Mouse (Mus musculus) activated CD4-positive, CD25-positive, alpha-beta regulatory T cell, adult 4 months (primary cell): ENCODE results near the gene Ppp2r1b. TPM values are rescaled to one million over a fixed set of nuclear protein-coding genes. Genes with fewer than 3 reads are reported as not detected.
A peak's percentile ranks its signal among the peaks of the same experiment; 100 is the strongest.

Experiments
- ATAC-seq: one replicate; pipeline ENCODE4 v1.8.0; 2017
- polyA plus RNA-seq, 2 experiments: library from polyadenylated mRNA; unstranded; fragments of 100-300 nt; shearing (Covaris generic); gene quantifications; one replicate each; pipeline ENCODE4 v1.2.1; 2017

Ppp2r1b gene
- polyA plus RNA-seq, 2 experiments from 2014 or later, result 59.3 to 72.1 TPM

- ATAC-seq, result no peak
Measured at GRCm38 (mm10) chr9:50868182-50868581, 23.1 kb downstream of the Ppp2r1b start.

DNA sequence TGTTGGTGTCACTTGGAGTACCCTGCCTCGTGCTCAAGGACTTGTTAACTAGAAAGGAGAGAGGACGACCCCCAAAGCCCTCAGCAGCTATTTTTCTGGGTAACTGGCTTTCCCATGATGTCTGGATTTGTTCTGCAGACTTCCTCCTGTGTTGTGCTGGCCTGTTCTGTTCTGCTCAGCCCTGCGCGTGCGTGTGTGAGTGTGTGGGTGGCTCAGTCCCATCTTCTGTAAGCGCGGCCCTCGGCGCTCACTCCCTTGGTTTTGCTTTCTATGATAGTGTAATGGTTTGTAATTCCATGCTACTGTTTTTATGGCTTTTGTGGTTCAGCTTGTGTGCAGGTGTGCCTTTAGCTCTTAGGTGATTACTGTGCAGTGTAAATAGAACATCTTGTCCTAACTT is 28.1 kb downstream of the Ppp2r1b start:
- ATAC-seq, result no peak

DNA sequence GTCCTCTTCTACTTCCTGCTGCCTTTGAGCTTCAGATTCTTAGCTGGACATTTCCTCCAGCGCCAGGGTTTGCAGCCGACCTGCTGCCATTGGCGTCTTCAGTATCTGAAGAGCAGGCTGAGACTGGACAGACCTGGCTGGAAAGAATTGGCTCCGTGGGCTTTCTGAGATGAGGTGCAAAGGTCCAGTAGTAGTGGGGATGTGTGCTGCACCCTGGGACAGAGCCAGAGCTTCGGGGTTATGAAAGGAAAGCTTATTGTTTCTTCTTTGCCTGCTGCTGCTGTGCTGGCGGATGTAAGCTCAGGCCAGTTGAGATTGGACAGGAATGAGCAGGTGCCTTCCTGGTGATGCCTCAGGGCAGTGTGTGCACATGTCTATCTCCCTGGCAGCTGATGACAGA is 28.9 kb downstream of the Ppp2r1b start:
- no peak for ATAC-seq

DNA sequence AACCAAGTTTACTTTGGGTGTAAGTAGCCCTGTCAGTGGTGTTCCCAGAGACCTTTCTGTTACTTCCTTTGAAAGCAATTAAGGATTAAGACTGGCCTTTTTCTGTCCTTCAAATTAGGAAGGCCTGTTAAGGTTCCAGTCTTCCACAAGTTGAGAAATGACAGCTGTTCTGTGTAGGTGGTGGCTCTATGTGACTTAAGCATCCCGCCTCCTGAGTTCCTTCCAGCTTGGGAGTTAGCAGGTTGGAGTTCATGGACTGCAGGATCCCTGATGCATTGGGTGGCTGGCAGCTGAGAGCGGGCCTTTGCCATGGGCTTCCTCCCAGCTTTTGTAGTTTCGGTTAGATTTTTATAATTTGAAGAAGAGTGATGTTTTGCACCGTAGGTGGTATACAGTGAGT is 30.4 kb downstream of the Ppp2r1b start:
- no peak for ATAC-seq

- ATAC-seq, result no peak
Measured at GRCm38 (mm10) chr9:50876287-50876686, 31.2 kb downstream of the Ppp2r1b start.

DNA sequence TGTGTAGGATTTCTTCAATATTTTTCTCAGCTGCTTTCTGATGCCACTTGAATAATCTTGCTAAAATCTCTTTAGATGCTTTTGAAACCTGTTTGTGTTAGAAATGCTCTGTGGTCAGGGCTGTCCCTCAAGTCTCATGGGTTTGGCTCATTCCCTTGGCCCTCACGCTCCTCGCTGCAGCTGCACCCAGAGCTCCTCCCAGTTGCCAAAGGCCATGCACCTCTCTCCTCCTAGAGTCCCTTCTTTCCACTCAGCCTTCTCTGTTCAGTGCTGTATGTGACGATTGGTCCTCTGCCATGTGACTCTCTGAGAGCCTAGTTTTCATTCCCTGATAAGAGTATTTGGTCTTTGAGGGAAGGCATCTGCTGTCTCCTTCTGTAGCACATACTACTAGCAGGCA is 32.3 kb downstream of the Ppp2r1b start:
- ATAC-seq, result no peak

DNA sequence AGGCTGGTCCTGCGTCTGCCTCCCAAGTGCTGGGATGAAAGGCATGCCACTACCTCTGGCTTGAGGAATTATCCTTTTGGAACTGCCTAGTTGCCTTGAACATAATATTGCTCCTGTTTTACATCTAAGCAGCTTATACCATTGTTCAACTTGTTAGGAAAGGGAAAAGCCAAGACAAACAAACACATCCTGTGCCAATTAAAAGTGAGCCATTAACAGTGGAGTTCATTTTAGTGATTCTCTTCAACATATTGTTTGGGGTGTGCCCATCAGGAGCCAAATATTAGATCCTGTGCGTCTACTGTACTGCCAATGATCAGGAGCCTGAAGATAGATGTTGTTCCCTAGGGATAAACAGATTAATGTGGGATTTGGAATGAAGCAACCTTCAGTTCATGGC is 37.1 kb downstream of the Ppp2r1b start:
- no peak for ATAC-seq

GRCm38 (mm10) chr9:50884093-50884492 is 39.0 kb downstream of the Ppp2r1b start:
- ATAC-seq, result no peak

DNA sequence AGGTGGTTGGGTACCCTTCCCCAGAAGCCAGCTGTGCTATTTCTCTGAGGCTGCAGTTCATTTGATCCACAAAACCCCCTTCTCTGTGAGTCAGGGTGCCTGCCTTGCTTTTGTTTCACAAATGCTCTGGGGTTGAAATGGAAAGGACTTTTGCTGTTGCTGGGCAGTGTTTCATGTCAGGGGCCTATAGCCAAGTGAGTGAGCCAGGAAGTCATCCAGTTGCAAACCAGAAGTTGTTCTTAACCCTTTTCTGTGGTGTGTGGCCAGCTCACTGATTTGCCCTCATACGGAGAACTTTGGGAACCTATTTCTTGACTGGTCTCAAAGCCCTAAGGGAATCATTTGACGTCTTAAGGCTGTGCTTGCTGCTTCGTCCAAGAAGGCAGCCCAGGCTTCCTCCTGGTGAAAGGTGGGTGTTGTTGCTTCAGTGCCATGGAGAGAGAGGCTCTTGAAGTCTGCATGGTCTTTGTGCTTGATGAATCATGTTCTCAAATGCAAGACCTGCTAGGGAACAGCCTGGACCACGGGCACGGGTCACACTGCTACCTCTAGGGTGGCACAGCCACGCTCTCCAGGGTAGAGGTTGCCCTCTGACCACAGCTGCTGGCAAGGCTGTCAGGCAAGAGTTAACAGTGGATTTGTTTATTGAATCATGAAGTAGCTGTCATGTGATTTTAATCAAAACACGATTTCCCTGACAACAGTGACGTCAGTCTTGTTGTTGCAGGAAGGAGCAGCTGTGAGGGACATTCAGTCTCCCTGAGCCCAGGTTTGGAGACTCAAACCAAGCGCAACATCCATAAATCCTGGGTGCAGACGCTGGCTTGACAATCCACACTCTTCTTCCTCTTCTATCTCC is 39.9 kb downstream of the Ppp2r1b start:
- no peak for ATAC-seq

GRCm38 (mm10) chr9:50885600-50885987 is 40.5 kb downstream of the Ppp2r1b start:
- ATAC-seq, result no peak

DNA sequence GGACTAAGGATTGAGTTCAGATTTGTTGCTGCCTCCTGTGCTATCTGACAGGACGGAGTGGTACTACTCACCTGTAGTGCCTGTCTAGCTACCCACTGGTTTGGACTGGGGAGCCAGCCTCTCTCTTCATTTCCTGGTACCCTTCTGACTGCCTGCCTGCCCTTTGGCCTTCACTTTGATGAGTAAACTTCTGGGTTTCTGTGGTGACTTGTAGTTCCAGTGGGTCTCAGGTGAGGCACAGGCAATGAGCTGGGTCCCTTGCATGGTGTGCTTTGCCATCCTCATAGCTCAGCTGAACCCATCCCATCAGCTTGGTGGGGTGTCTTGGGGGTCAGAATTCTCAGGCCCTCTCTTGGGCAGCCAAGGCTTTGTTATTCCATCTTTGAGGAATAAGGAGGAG is 41.8 kb downstream of the Ppp2r1b start:
- ATAC-seq, result no peak

- no peak for ATAC-seq
Measured at GRCm38 (mm10) chr9:50887351-50887750, 42.2 kb downstream of the Ppp2r1b start.

DNA sequence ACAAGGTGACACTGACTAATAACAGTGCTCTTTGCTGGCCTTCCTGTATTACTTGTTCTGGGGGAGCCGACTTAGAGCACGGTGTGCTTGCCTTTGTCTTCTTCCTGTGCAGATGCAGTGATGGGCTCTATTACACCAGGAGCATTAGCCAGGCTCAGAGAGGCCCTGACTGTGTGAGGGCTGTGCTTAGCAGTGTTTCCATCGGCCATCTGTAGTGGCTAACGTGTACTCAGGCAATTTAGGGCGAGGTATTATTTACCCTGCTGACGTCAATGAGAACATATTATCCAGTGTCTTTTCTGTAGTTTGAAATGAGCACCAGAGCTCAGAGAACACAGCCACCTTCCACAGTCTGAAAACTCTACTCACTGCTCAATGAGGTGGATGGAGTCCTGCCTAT is 44.1 kb downstream of the Ppp2r1b start:
- no peak for ATAC-seq

- ATAC-seq, result no peak
Measured at GRCm38 (mm10) chr9:50889964-50890363, 44.9 kb downstream of the Ppp2r1b start.

- no peak for ATAC-seq
Measured at GRCm38 (mm10) chr9:50890494-50891090, 45.5 kb downstream of the Ppp2r1b start.

DNA sequence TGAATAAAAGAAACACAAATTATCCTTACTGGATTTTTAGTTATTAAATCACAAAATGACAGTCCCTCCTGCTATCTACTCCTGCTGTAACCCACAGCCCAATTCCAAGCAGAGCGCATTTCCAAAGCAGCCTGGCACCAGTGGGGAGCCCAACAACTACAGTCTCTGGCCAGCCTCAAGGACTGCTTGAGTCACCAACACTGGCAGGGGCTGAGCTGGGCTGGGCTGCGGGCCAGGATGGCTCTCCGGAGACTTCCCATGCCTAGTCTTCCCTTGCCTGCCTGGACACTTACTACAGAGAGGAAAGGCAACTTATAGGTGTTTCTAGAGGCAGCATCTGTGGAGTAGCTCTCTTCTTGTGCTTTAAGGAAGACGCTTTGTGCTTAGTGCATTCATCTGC is 48.6 kb downstream of the Ppp2r1b start:
- no peak for ATAC-seq

- ATAC-seq, result no peak
Measured at GRCm38 (mm10) chr9:50900026-50900920, 55.2 kb downstream of the Ppp2r1b start.

DNA sequence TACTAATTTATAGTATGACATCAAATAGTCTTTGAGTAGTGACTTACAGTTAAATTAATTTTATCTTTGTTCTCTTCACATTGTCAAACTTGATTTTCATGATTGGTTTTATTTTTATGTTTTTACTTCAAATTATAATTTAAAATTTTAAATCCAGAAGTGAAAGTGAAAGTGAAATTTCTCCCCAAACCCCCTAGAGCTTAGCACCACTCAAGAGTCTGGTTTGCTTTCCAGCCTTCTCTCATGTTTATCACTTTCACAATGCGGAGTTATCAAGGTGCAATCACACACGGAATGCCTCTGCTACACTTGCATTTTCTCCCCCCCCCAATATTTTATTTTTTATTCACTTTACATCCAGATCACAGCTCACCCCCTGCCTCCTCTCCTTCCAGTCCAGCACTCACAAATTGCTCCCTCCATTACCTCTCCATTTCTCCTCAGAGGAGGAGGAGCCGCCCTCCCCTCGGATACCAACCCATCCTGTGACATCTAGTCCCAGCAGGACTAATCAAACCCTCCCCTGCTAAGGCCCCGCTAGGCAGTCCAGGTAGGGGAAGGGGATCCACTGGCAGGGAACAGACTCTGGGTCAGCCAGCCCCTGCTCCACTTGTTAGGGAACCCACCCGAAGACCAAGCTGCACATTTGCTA is 59.2 kb downstream of the Ppp2r1b start:
- ATAC-seq, result peak; percentile 42

GRCm38 (mm10) chr9:50905321-50905720 is 60.2 kb downstream of the Ppp2r1b start:
- ATAC-seq, result peak; percentile 85

DNA sequence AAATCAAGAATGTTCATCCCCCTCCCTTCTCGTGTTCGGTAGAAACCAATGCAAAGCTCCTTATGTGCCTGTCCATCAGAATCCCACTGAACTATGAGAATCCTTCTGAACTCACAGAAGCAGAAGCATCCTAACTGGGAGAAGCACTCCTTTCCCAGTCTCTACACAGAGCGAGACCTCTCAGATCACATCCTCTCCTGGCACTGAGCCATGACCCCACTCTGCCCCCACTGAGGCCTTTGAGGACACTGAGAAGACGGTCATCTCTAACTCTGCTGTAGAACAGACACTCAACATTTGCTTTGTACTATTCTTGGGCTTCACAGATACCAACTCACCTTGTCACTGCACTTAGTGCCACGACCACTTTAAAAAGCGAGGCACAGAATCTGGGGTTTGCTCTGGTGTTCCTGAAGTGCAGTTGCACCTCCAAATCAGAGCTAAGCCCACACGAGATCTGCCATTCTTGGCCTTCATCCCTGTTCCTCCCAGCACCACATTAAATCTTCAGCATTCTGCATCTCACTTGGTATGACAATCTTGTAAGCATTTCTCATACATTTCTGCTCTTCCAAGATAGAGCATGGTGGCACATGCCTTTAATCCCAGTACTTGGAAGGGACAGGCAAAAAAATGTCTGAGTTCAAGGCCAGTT is 66.9 kb downstream of the Ppp2r1b start:
- ATAC-seq, result no peak

DNA sequence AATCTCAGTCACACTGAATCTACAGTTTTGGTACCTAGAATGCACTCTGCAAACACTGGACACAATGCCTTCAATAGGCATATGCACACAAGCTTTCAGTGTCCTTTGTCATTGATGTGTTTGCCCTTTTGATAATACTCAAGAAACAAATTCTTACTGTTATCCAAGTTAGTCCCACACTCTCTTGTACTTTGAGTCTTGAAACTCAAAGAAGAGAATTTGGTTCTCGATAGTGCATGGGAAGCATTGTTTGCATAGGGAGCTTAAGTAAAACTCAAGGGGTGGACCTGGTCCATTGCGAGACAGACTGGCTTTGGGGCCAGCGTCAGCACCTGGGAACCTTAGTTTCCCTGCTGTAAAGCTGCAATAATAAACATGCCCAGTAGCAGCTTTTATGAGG is 73.0 kb downstream of the Ppp2r1b start:
- ATAC-seq, result no peak

- ATAC-seq, result no peak
Measured at GRCm38 (mm10) chr9:50919554-50919953, 74.5 kb downstream of the Ppp2r1b start.
